Mouse (Mus musculus) CD4-positive, CD25-positive, alpha-beta regulatory T cell, adult 4 months (primary cell): ENCODE measurements around the gene Olfr1242. TPM values are rescaled to one million over a fixed set of nuclear protein-coding genes. Genes with fewer than 3 reads are reported as not detected.

Experiments used
- ATAC-seq: one replicate; pipeline ENCODE4 v1.8.0; 2017
- polyA plus RNA-seq, 2 experiments: library from polyadenylated mRNA; unstranded; fragments of 100-300 nt; shearing (Covaris generic); gene quantifications; one replicate each; pipeline ENCODE4 v1.2.1; 2017

Olfr1242 gene
- polyA plus RNA-seq = not detected

DNA sequence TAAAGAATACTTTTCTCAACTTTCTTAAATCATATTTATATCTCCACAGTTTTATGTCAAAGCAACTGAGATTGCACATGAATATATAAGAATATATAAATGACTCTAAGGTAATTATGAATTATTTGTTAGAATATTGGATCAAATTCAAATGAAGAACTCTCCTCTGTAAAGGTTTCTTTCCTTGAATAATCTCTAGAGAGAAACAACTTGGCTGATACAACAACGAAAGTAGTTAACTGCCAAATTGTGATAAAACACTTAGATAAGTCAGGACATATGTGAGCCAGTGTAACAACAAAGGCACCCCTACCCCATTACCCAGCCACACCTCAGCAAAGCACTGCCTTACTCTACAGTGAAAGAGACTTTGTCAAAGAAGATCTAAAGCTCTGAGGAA lies at the start of gene Olfr1242:
TSS of gene Olfr1242 (minus strand) at position 101 of the 400 bp plus-strand sequence.
- no peak for ATAC-seq

DNA sequence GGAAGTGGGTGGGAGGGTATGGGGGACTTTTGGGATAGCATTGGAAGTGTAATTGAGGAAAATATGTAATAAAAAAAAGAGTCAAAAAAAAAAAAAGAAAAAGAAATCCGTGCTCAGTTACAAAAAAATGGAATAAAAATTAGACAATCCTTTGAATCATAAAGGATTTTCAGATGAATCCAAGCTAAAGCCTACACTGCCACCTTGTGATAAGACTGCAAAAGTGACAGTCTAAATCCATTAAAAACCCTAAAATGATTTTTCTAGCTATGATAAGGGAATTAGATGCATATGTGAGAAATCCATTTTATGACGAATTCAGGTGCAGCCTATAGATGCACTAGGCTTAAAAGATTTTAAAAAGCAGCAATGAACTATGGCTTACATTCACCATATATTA lies 46.4 kb upstream of the Olfr1242 start:
- no peak for ATAC-seq

DNA sequence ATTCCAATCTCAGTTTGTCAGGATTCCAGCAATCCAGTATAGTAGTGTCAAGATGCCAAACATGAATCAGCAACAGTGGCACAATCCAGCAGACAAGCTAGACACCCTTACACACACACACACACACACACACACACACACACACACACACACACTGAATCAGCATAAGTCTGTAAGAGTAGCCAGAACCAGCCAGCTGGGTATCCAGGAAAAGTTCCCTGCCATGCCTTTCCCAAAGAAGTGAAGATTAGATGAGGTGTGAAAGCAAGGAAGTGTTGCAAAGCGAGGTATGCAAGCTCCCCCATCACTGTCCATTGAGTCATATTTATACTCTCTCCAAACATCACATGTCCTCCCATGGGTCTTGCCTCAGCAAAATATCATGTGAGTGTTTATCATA lies 41.8 kb upstream of the Olfr1242 start:
- ATAC-seq = no peak

DNA sequence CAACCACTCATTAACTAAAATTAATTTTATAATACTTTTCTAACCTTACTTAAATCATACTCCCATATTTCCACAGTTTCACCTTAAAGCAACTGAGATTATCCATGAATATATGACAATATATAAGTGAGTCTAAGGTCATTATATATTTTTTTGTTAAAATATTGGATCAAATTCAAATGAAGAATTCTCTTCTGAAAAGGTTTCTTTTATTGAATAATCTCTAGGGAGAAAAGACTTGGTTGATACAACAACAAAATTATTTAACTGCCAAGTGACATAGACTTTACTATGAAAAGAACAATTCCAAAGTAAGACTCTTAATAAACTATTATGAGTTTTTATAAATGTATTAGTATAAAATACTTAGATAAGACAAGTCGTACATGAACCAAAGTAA lies 33.3 kb upstream of the Olfr1242 start, which contains the start of gene Olfr1243:
TSS of gene Olfr1243 (minus strand) at position 101 of the 400 bp plus-strand sequence.
- ATAC-seq = no peak

DNA sequence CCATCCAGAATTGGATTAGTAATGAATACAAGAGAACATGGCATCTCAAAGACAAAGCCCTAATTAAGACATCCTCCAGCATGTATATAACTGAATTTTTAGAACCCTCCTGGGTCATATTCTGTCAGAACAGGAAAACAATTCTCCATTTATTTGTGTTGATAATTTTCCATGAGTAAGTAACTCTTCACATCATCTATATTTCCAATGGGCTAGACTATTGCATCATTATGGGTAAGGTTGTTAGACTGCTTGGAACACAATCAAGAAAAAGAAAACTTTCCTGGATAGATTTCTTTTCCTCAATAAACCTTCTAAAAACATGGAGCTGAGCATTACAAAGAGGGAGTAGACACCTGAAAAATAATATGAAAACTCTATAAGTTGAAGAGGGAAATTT lies 11.1 kb downstream of the Olfr1242 start, which contains the start of gene Olfr1241:
TSS of gene Olfr1241 (minus strand) at position 101 of the 400 bp plus-strand sequence.
- ATAC-seq = no peak

DNA sequence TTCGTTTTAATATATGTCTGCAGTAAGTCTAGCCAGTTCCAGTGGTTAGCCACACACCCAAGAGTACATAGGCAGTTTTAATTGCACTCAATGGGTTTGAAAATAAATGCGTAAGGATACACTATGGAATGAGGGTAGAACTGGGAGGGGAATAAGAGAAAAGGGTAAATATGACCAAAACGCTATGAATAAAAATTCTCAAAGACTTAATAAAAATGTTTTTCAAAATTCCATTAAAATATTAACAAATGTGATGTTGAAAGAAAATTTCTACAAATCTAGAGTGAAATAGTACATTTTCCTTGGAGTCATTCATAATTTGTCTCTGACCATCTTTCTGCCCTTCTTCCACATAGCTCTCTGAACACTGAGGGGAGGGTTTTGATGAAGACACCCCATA lies 55.2 kb downstream of the Olfr1242 start, which contains the start of gene Olfr1240:
TSS of gene Olfr1240 (minus strand) at position 101 of the 400 bp plus-strand sequence.
- ATAC-seq = no peak

Other genes starting within 250 kb of the Olfr1242 start
- gene Olfr1228, start 244.3 kb downstream of the Olfr1242 start, polyA plus RNA-seq = not detected
- gene Olfr1229, start 210.3 kb downstream of the Olfr1242 start, polyA plus RNA-seq = not detected
- not detected for gene Olfr1230, start 201.1 kb downstream of the Olfr1242 start, polyA plus RNA-seq
- gene Olfr1231, start 191.3 kb downstream of the Olfr1242 start, polyA plus RNA-seq = not detected
- gene Olfr1232, start 168.7 kb downstream of the Olfr1242 start, polyA plus RNA-seq = not detected
- not detected for gene Olfr1233, start 155.9 kb downstream of the Olfr1242 start, polyA plus RNA-seq
- gene Olfr1234, start 133.5 kb downstream of the Olfr1242 start, polyA plus RNA-seq = not detected
- not detected for gene Olfr1238, start 88.7 kb downstream of the Olfr1242 start, polyA plus RNA-seq
- gene Olfr1239, start 77.9 kb downstream of the Olfr1242 start, polyA plus RNA-seq = not detected
- not detected for gene Olfr1240, start 55.3 kb downstream of the Olfr1242 start, polyA plus RNA-seq
- not detected for gene Olfr1241, start 11.2 kb downstream of the Olfr1242 start, polyA plus RNA-seq
- not detected for gene Olfr1243, start 33.2 kb upstream of the Olfr1242 start, polyA plus RNA-seq
- gene Olfr1245, start 80.1 kb upstream of the Olfr1242 start, polyA plus RNA-seq = under 1 TPM in 1 of 2 experiments, not detected in 1; 0.23 TPM
- not detected for gene Olfr1246, start 94.8 kb upstream of the Olfr1242 start, polyA plus RNA-seq
- under 1 TPM in 1 of 2 experiments, not detected in 1; 0.05 TPM for gene Olfr1247, start 115.8 kb upstream of the Olfr1242 start, polyA plus RNA-seq
- gene Olfr1248, start 119.9 kb upstream of the Olfr1242 start, polyA plus RNA-seq = not detected
- not detected for gene Olfr1249, start 136.6 kb upstream of the Olfr1242 start, polyA plus RNA-seq
- not detected for gene Olfr1250, start 163.1 kb upstream of the Olfr1242 start, polyA plus RNA-seq
- gene Olfr1251, start 173.6 kb upstream of the Olfr1242 start, polyA plus RNA-seq = not detected
- gene Olfr1252, start 226.7 kb upstream of the Olfr1242 start, polyA plus RNA-seq = not detected